Comparison of ENCODE assay signal across 12 mouse cellular contexts in genomic region chr4:117389264-117390054, GRCm38 (mm10).
DNase-seq lines count a peak whose midpoint lies in the region; ATAC-seq and TF ChIP-seq lines count a peak whose summit lies in the region.
"Had no signal": no experiment of that assay in that cellular context is flagged by ENCODE, and none has a peak within 500 bp of the region (broad histone marks: within the 10 kb centered on the region; RNA-seq: fewer than 3 reads in every experiment).

No protein-coding gene starts in this region.

- H3K4me3 ChIP-seq in kidney, postnatal 0 days (replicated peaks; ENCODE audit: low read depth, low read length): no peak overlapping the region
- H3K4me3 ChIP-seq in forebrain, embryonic 11.5 days (ENCODE audit: low read depth, low read length): no peak overlapping the region
- H3K4me3 ChIP-seq: forebrain, embryonic 13.5 days; hindbrain, embryonic 15.5 days had no signal

- H3K27me3 ChIP-seq in kidney, postnatal 0 days (ENCODE audit: insufficient read depth, low read length): no peaks in the 10 kb centered on the region; the same call in 1 of the 2 replicates
- peaks cover 10% of the 10 kb centered on the region for H3K27me3 ChIP-seq in forebrain, embryonic 11.5 days (ENCODE audit: control insufficient read depth, insufficient read depth, low read length)

- no peaks in the 10 kb centered on the region for H3K36me3 ChIP-seq in kidney, postnatal 0 days (ENCODE audit: insufficient read depth, low read length)
- H3K36me3 ChIP-seq in forebrain, embryonic 11.5 days (ENCODE audit: control insufficient read depth, insufficient read depth, low read length): no peaks in the 10 kb centered on the region
- H3K36me3 ChIP-seq: hindbrain, embryonic 15.5 days had no signal

- no peak overlapping the region for H3K9ac ChIP-seq in kidney, postnatal 0 days (ENCODE audit: low read depth, low read length)
- H3K9ac ChIP-seq in forebrain, embryonic 11.5 days (ENCODE audit: low read length): no peak overlapping the region
- H3K9ac ChIP-seq: forebrain, embryonic 13.5 days; hindbrain, embryonic 15.5 days had no signal

- no peak overlapping the region for H3K27ac ChIP-seq in kidney, postnatal 0 days
- H3K27ac ChIP-seq in forebrain, embryonic 11.5 days (ENCODE audit: low read depth, low read length): no peak overlapping the region
- H3K27ac ChIP-seq: forebrain, embryonic 13.5 days; hindbrain, embryonic 15.5 days had no signal

- H3K4me2 ChIP-seq in kidney, postnatal 0 days (ENCODE audit: low read length): no peak overlapping the region
- no peak overlapping the region for H3K4me2 ChIP-seq in forebrain, embryonic 11.5 days (ENCODE audit: low read depth, low read length, severe bottlenecking)
- H3K4me2 ChIP-seq: forebrain, embryonic 13.5 days; hindbrain, embryonic 15.5 days had no signal

- 89% methylated on average over 14 of the region's 14 CpGs for WGBS in kidney, postnatal 0 days
- WGBS in forebrain, embryonic 11.5 days: 82% methylated on average over 14 of the region's 14 CpGs

- DNase-seq in cerebellum, postnatal 14 days: peak; percentile 31 to 48
- no peak for DNase-seq in cerebellum, adult 11 months
- no peak for DNase-seq in kidney, postnatal 0 days (ENCODE audit: low spot score)
- DNase-seq in kidney, postnatal 10 days: no peak
- peak; percentile 58 for DNase-seq in testis, postnatal 10 days (ENCODE audit: low spot score)
- DNase-seq in testis, postnatal 14 days (ENCODE audit: low spot score): no peak
- no peak for DNase-seq in right cerebral cortex, postnatal 25 days
- DNase-seq in forebrain, embryonic 11.5 days (ENCODE audit: low spot score): no peak
- DNase-seq: B cell, adult 2 months; kidney, postnatal 14 days had no signal

- no peaks in the 10 kb centered on the region for H3K9me3 ChIP-seq in kidney, postnatal 0 days (replicated peaks; ENCODE audit: low read length)
- H3K9me3 ChIP-seq in forebrain, embryonic 11.5 days (ENCODE audit: control insufficient read depth, low read length): no peaks in the 10 kb centered on the region
- H3K9me3 ChIP-seq: forebrain, embryonic 13.5 days; hindbrain, embryonic 15.5 days had no signal

- peak; percentile 41 for TF ChIP-seq CTCF in kidney, postnatal 0 days (IDR thresholded peaks at IDR 0.05; ENCODE audit: low read depth)

- peaks cover 9% of the 10 kb centered on the region; the same call in 1 of the 2 replicates for H3K4me1 ChIP-seq in kidney, postnatal 0 days (replicated peaks; ENCODE audit: insufficient read depth, low read length)
- peaks cover 13% of the 10 kb centered on the region for H3K4me1 ChIP-seq in forebrain, embryonic 11.5 days (replicated peaks; ENCODE audit: control insufficient read depth, insufficient read depth, low read length)

- ATAC-seq in kidney, postnatal 0 days (replicated peaks; ENCODE audit: low FRiP score, low read depth): no peak
- ATAC-seq in forebrain, embryonic 11.5 days (replicated peaks; ENCODE audit: low FRiP score): no peak
- ATAC-seq: forebrain, embryonic 13.5 days had no signal

Comparison
In these comparisons a context has a peak if more than half of its experiments do, and no peak if none do; other contexts are left out.
1. DNase-seq: peak in cerebellum, postnatal 14 days (2 of 2) and testis, postnatal 10 days (single experiment); none in cerebellum, adult 11 months (single experiment), kidney, postnatal 0 days (single experiment), kidney, postnatal 10 days (single experiment), testis, postnatal 14 days (single experiment), right cerebral cortex, postnatal 25 days (single experiment) and forebrain, embryonic 11.5 days (single experiment).